Mouse (Mus musculus): ENCODE measurements around the gene Pde2a. TPM values are rescaled to one million over a fixed set of nuclear protein-coding genes. Genes with fewer than 3 reads are reported as not detected.

Pde2a gene
- 100 to 1,000 TPM; 219 to 291 (median 255) TPM for total RNA-seq (2022)

DNA sequence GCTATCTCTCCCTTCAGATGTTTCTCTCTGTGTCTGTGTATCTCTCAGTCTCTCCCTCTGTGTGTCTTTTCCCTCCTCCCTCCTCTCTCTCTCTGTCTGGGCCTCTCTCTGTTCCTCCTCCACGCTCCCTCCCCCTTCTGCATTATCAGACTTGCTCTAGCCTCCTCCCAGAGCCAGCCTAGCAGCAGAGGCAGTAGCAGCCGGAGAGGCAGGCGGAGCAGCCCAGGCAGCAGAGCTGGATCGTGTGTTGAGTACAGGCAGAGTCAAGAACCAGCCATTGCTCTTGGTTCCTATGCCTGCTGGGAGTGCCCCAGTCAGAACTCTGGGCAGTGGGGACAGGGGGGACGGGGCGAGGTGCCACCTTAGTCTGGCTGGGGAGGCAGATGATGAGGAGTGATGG, at the start of gene Pde2a:
TSS of gene Pde2a (plus strand) at position 163 of the 400 bp plus-strand sequence.
- no peak for DNase-seq

DNA sequence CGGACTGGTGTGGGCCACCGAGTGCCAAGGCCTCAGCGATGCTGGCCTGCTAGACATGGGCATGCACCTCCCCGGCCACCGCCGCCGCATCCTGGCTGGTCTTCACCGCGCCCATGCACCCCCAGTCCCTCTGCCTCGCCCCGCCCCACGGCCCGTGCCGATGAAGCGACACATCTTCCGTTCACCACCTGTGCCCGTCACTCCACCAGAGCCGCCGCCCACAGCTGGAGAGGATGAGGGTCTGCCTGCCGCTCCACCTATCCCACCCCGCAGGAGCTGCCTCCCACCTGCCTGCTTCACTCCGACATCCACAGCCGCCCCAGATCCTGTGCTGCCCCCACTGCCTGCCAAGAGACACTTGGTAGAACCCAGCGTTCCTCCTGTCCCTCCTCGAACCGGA, 48.4 kb upstream of the Pde2a start:
- no peak for DNase-seq

DNA sequence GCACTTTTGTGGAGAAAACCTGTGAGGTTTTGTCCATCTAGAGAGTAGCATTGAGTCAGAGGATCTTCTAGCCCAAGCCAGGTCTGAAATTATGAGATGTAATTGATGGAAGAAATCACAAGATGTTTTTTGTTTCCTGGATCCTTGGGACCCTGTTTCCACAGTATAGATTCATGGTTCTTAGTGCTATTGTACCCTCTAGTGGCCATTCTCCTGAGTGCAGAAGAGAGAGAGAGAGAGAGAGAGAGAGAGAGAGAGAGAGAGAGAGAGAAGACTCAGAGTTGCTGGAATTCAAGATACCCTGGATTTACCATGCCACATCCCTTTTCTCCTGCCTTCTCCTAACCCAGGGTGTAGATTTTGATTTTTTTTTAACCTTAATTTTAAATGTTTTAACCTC, 47.3 kb upstream of the Pde2a start:
- no peak for DNase-seq

DNA sequence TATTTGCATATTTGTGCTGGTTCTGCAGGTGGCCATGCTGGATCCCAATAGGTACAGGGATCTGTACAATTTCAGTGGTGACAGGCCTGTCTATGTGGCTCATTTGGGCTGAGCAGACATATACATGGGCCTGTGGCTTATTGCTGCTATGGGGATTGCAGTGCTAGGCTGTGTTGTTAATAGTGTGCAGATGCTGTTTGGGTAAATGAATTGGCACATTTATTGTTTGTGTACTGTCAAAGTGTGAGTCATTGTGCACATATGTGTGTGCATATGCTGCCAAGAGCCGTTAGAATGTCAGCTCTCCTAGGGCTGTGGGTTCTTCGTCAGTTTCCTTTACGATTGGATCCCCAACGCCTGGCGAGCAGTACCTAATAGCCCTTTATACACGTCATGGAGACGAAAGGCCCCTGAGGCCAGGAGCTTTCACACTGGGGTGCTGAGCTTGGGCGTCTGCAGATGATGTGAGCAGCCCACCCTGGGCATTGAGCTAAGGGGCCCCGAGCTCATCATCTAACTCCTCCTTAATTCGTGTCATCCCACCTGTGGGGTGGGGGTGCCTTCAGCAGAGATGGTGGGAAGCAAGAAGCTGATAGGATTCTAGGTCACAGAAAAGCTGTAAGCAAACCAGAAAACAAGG, 44.7 kb upstream of the Pde2a start:
- DNase-seq: no peak

DNA sequence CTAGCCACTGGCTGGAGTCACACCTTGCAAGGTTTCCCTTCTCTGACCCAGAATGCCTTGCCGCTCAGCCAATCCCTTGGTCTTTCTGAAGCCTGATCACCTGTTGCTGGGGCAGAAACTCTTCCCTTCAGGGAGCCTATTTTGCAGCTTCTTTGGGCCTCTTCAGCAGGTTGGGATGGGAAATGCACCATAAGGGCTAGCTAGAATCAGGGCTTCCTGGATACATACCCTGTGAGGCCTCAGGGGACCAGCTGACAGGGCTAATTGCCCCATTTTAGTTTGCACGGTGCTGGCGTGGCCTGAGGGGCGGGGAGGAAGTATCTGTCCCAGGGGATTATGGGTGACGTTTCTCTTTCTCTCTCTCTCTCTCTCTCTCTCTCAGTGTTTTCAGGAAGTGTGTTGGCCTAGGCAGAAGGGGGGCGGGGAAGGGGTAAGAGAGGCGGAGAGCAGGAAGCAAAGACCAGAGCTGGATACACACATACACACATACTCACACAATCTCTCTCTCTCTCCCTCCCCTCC, 43.7 kb upstream of the Pde2a start:
- DNase-seq: peak; percentile 65

DNA sequence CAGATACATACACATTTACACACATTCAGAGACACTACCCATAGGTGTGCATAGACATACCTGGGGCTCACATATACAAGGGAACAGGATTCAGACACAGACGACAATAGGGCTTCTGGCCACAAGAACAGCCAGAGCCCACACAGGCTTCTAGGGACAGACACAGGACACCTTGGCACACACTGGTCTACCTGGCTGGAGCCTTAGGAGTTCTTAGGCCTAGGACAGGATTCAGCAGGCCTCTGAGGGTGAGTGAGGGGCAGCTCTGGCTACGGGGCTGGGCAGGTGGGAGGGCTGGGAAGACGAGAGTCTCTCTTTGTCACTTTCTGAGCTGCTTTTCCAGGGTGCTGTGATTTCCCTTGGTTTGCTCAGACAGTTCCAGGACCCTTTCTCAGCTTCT, 43.2 kb upstream of the Pde2a start:
- no peak for DNase-seq

DNA sequence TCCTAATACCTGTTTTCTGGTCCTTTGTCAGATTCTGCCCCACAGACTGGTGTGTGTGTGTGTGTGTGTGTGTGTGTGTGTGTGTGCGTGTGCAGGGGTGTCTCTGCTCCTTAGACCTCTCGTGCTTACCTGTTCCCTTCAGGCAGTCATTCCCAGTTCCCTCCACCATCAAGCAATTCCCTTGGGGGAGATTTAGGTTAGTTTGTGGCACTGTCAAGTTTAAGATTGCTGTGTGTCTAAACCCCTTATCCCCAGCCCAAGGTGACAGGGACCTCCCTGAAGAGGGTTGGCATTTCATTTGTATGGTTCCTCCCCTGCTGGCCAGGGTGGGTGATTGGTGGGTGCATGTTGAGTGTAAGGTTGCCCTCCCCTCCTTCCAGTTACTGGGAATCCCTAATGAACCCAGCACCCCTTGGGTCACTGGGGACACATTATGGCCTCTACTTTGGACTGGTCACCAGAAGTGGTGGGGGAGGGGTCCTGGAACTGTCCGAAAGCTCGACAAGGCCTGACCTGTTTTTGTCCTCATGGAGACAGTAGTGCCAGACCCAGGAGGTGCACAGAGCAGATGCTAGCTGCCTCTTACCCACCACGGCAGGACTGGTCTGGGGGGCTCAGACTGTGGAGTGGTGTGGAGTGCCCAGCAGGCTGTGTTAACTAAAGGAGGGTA, 42.6 kb upstream of the Pde2a start:
- DNase-seq: no peak

DNA sequence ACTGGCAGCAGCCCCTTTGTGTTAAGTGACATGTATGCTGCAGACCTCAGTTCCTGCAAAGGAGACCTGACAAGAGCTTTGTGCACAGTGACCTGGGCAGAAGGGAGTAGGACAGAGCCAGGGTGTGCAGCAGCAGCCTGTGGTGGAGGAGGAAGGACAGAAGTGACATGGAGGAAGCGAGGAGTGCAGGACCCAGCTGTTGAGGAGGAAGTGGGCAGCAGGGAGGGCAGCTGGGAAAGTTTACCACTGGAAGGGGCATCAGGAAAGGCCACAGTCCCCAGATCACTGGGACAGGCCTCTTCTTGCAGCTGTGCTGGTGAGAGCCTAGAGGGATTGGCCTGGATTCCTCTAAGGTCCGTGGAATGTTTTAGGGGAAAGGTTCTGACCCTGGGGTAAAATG, 41.8 kb upstream of the Pde2a start:
- no peak for DNase-seq

DNA sequence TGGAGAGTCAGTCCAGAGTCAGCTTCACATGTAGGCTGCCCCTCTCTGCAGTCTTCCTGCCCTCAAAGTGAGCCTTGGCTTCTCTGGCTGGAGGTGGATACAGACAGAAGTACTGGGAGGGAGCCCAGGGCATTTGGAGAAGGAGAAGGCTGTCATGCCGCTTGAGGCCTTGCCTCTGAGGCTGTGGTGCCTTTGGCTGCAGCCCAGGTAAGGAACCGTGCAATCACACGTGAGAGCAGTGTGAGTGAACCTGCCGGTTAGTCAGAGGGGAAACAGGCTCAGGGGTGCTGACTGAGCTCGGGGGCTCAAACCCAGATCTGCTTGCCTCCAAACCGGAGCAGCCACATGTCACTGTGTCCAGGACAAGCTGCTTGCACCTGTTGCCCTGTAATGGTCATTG, 40.0 kb upstream of the Pde2a start:
- DNase-seq: no peak

DNA sequence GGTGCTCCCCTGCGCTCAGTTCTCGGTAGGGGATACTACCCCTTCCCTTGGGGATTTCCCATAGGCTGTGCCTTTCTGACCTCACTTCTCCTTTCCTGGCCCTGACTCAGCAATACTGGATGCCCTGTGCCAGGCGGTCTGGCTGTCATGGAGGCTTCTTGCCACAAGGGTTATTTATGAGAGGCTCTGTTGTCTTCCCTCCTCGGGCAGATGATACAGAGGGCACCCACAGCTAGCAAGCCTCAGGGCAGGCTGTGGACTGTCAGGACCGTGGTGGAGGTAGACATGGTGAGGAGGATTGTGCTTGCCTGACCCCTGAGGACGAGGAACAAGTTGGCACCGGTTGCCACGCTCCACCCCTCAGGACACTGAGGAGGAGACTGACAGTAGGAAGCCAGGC, 39.1 kb upstream of the Pde2a start:
- no peak for DNase-seq

DNA sequence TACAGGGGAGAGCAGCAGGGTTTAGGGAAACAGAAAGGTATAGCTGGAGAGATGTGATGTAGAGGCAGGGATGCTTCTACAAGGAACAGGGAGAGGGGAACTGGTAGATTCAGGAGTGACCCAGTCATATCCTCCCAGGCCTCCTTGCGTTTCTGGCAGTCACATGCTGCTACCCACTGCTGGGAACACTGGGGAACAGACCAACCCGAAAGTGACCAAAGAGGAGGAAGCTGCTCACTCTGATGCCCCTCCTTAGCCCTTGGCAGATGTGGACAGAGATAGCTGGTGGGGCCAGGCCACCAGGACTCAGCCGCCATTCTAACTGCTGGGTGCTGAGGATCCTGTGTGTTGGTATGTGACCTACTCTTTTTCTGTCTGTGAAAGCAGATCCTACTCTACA, 37.7 kb upstream of the Pde2a start:
- DNase-seq: no peak

DNA sequence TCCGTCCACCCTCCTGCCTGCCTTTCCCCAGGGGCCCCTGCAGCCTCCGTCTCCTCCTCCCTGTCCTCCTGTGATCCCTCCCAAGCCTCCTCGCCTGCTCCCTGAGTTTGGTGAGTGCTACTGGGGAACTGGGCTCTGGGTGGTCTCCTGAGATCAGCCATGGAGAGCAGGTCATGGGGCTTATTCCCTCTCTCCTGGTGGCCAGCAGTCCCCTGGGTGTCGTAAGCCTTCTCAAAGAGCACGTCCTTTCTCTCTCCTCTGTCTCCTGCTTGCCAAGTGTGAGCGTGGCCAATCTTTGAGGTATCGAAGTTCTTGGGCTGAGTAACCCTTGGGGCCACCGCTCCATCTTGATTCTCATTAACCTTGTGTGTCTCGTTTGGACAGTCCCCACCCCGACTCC, 36.6 kb upstream of the Pde2a start:
- no peak for DNase-seq

DNA sequence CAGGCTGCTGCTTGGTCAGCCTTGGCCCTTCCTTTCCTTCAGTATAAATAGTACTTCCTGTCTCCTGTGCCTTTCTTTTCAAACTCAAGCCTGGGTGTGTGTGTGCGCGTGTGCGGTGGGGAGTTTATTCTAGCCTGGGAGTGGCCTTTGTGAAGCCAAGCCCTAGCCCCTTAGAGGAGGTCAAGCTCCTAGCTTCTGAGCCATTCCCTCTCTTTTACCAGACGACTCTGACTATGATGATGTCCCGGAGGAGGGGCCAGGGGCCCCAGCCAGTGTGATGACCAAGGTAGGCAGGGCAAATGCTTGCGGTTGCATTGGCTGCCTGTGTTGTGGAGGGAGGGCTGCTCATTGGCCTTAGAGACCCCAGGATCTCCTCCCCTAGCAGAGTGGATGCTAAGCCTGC, 36.2 kb upstream of the Pde2a start:
- no peak for DNase-seq

DNA sequence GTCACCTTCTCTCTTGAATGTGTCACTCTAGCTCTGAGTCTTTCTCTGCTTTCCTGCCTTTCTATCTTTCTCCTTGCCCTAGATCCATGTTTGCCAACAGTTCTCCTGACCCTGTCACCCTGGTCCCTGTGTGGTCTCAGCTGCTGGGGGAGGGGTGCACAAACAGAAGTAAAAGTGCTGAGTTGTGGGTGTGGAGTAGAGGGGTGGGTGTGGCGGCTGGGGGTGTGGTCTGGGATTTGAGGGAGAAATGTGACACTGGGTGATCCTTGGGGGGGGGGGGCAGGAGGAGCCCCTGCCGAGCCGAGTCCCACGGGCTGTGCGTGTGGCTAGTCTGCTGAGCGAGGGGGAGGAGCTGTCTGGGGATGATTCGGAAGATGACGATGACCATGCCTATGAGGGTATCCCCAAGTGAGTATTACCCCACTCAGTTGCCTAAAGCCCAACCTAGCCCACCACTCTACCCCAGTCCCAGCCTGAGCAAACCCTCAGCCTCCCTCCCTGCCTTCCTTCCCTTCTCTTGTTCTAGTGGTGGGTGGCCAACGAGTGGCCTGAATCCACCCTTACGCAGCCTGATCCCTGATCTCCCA, 35.5 kb upstream of the Pde2a start:
- DNase-seq: no peak

DNA sequence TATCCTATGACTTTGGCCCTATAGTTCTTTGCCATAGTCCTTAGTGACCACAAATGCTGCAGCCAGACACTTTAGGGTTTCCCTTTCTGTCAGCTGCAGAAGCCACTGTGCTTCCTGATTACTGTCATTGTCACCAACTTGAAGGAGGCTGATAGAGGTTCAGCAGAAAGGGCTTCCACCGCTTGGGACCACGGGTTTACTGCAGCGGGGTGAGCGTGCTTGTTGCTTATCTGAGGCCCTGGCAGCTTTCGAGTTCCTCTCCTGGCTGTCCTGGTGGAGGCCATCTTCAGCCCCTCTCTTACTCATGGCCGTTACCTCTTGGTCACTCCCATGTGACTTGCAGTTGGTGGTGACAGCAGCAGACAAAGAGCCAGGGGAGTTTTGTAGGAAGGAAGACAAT, 32.2 kb upstream of the Pde2a start:
- no peak for DNase-seq

DNA sequence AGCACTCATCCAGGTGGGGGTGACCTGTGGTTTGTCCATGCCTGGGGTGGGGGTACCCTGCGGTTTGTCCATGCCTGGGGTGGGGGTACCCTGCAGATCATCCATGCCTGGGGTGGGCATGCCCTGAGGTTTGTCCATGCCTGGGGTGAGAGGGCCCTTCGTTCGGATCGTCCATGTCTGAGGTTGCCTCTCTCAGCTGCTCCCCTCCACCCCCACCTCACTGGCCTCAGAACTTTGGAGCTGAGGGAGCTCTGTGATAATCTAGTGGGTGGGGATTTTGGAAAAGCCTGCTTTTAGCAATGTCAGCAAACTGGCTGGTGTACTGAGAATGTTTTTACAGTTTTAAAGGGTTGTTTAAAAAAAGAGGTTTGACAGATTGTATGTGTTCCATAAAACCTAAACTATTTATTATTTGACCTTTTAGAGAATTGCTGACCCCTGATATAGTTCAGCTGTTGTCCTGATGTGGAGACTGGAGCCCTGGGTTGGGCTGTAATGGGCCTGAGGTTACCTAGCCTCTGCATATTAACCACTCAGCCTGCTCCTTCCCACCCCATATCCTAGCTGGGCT, 29.5 kb upstream of the Pde2a start:
- no peak for DNase-seq

DNA sequence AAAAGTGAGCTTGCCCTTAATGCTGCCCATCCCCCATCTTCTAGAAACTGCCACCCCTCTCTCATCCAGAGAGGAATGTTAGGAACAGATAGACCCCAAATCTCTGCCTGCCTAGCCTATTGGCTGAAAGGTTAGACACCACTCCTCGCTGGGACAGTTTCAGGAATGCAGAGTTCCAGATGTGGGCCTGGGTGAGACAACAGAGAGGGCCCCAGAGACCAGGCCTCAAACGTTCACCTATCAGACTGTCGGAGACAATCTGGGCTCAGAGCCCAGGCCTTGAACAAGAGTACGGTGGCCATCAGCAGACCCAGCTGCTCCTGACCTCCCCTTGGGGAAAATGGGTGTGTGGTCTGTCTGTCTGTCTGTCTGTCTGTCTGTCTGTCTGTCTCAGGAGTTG, 28.5 kb upstream of the Pde2a start:
- no peak for DNase-seq

DNA sequence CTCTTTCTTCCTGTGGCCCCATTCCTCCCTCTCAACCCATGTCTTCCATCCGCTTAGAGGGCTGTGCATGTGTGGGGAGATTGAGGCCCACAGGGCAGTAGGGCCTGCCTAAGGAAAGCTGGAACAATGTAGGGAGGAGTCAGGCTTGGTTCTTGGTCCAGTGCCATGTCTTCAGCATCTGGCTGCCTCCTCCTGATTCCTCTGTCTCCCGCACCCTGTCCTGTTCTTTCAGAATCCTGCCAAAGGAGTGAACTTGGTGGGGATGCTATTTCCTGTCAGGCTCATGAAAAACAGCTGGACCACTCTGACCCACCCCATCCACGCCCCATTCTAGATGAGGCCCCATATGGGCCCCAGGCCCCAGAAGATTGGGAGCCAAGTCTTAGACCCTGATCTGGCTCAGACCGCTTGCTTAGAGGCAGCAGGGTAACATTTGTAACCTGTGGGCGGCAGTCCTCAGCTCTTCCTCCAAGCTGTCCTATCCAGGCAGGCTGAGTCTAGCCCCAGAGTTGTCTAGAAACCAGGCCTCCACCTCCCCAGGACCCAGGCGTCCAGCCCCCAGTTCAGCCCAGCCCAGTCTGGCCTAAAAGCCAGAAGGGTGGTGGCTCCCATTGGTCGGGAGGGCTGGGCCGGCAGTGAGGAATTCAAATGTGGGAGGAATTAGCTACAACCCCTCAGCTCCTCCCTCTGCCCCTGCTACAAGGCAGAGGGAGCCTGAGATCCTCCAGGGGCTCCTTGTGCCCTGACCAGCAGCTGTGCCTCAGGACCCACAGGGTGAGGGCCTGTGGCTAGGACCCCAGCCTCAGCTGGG, 27.6 kb upstream of the Pde2a start:
- no peak for DNase-seq

DNA sequence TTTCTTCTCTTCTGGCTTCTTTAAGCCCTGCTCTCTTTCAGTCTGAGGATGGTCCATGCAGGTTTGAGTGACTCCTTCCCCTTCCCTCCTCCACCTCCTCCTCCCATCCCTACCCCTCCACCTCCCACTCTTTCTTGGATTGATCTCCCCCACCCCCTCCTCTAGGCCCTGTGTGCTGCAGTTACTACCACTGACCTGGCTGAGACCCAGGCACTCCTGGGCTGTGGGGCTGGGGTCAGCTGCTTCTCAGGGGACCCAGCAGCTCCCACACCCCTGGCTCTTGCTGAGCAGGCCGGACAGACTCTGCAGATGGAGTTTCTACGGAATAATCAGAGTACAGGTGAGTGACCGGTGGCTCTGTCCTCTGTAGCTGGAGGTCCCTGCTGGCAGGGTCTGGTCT, 26.9 kb upstream of the Pde2a start:
- DNase-seq: no peak

DNA sequence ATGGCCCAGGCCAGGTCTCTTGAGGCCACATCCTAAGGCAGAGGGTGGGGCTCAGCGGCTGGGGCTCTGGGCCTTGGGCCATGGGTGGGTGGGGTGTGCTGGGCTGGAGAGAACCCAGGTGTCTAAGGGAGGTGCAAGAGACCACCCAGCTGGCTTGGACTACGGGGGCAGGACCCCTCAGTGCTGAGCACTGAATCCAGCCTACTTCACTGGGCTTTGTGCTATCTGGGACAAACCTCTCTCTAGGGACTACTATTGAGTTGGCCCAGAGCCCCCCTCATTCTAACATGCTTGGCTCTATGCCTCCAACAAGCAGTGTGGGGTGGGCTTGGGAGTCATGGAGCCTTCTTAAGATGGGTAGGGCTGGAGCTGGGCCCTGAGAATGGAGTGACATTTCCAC, 26.0 kb upstream of the Pde2a start:
- DNase-seq: no peak

DNA sequence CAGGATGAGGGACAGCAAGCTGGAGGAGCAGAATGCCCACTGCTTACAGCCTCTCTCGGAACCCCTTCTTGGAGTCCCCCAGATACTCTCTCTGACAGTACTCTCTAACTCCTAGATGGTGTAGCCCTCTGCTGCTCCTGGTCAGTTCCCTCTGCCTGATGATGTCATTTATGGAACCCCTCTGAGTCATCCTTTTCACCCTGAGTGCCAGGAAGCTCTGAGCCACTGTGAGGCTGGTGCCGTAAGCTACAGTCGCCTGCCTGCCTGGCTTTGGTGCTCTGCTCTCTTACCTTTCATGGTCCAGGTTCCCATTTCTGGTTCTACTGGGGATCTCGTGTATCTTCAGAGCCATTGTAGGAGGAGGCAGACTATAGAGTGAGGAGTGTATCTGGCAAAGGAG, 24.3 kb upstream of the Pde2a start:
- no peak for DNase-seq

DNA sequence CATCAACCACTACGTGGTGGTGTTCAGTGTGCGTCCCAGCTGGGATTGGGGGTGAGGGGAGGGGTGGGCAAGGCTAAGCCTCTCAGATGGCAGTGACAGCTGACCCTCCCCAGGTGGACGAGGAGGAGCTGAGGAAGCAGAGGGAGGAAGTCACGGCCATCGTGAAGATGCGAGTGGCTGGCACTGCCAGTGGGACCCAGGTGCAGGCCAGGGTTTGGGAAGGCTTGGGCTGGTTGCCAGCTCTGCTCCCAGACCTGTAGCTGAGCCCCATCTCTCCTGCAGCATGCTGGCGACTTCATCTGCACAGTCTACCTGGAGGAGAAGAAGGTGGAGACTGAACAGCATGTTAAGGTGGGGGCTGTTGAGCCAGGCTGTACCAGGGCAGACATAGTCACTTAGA, 20.0 kb upstream of the Pde2a start:
- DNase-seq: no peak

DNA sequence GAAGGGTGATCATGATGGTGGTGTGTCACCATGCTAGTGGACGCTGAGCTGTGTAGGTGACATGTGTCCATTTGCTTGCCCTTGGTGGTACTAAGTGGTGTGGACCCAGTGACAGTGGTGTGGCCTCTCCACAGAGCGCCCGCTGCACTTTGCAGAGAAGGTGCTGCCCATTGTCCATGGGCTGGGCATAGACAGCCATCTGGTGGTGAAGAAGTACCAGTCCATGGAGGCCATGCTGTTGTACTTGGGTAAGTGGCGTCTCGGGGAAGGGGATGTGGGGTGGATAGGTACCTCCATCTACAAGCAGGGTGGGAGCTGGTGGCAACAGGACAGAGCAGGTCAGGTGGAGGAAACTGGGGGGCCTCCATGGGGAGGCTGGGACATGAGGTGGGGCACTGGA, 17.7 kb upstream of the Pde2a start:
- DNase-seq: no peak

All from adrenal gland, adult 8-10 months (tissue).